22 mouse cellular contexts compared by ENCODE assay signal in the genomic region with DNA sequence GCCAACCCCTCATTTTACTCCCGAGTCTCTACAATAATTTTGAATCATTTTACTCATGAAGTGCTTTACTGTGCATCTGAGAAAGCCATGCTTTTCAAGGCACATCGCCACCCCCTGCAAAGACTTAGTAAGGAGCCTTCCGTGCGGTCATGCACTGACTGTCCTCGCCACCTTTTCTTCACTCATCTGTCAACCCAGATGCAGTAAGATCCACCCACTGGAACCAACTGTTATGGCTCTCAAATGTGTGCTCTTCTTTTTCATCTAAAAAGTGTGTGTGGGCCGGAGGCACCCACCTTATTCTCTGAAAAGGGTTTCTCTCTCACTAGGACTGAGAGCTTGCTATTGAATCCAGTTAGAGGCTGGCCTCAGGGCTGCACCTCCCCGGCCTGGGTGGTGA.
"Had no signal": no experiment of that assay in that cellular context is flagged by ENCODE, and none has a peak within 500 bp of the region (broad histone marks: within the 10 kb centered on the region; RNA-seq: fewer than 3 reads in every experiment).

No protein-coding gene starts in this region.

- ATAC-seq: intestine, embryonic 15.5 days; liver, embryonic 12.5 days; midbrain, embryonic 15.5 days had no signal

- H3K4me3 ChIP-seq: intestine, embryonic 15.5 days; limb, embryonic 12.5 days; limb, embryonic 15.5 days; liver, embryonic 12.5 days; liver, embryonic 15.5 days; lung, embryonic 15.5 days; megakaryocyte, embryonic 14.5 days; midbrain, embryonic 10.5 days; midbrain, embryonic 15.5 days; neural tube, embryonic 12.5 days; neural tube, embryonic 15.5 days had no signal

- H3K27ac ChIP-seq: intestine, embryonic 15.5 days; limb, embryonic 12.5 days; limb, embryonic 15.5 days; liver, embryonic 12.5 days; liver, embryonic 15.5 days; lung, embryonic 15.5 days; midbrain, embryonic 10.5 days; midbrain, embryonic 15.5 days; neural tube, embryonic 12.5 days; neural tube, embryonic 15.5 days; stomach, postnatal 0 days had no signal

- DNase-seq: kidney, adult 18-20 months; kidney, adult 9 months; kidney, postnatal 14 days; kidney, postnatal 4 days; lung, adult 18-20 months; lung, postnatal 10 days; lung, postnatal 36 days; retina, postnatal 1 day; right cerebral cortex, postnatal 25 days; thymus, postnatal 25 days had no signal
